Mouse (Mus musculus) layer of hippocampus, adult 11-12 months (tissue): ENCODE measurements around the gene Ism1.

Experiments
- DNase-seq: peaks from one replicate; pipeline ENCODE4 v3.0.0; 2022; ENCODE audit warnings: low spot score

The Ism1 gene

DNA sequence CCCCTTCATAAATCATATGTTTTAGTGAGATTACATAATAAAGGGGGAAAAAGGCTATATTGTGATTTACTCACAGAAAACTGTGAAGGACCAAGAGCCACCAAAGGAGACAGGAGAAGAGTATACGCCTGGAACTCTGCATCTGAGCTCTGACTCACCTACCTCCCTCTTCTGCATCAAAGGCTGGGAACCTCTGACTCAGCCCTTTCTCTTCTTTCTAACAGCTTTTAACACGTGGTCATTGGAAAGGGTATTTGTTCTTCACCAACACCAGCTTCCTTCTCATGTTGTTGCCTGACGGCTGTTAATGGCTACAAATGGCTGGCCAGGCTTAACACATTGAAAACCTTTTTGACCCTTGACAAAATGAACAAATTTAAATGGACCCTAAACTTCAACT is 36.2 kb downstream of the Ism1 start:
- no peak for DNase-seq

DNA sequence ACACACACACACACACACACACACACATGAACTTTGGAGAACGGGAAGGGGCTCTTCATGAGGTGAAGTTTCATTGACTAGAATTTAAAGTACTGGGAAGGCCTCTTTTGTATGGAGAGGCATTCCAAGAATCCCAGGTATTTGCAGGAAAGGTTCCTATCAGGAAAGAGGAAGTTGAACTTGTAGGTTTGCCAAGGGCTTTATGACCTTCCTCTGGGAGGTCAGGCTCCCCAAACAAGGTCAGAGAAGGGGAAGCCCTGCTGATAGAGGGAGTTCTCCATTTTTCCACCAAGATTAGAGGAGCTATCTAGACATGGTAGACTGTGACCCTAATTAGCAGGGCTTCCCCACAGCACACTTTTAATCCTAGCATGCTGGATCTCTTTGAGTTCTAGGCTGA is 39.8 kb downstream of the Ism1 start:
- no peak for DNase-seq

DNA sequence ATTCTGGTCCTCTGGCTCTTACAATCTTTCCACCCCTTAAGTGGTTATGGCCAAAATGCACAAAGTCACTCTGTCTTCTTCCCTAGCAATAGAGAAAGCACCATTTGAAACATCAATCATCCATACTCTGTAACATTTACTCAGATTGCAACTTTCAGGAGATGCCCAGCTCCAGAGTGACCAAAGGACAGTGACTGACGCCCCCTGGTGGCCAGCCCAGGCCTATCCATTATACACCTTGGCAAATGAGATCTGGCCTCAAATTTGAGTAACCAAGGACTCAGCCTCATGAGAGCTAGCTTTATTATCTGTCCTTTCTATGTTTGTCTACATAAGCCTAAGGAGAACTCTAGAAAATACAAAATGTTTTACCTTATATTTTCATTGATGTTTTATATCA is 44.7 kb downstream of the Ism1 start:
- DNase-seq: peak; percentile 53

DNA sequence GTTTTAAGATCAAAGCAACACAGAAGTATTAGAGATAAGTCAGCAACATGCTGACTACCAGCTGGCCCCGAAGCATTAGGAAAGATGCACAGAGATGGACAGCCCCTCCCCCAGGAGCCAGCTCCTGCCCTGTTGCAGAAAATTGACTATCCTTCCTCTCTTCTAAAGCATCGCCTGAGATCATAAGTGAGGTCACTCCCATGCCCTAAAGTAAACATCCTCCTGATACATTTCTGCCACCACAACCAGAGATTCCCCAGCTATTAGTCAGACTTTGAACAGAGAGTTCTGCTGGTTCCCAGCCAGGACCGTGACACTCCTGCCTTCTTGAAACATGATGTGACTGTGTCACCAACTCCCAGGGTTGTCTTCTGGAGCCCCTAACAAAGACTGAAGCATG is 45.3 kb downstream of the Ism1 start:
- no peak for DNase-seq

DNA sequence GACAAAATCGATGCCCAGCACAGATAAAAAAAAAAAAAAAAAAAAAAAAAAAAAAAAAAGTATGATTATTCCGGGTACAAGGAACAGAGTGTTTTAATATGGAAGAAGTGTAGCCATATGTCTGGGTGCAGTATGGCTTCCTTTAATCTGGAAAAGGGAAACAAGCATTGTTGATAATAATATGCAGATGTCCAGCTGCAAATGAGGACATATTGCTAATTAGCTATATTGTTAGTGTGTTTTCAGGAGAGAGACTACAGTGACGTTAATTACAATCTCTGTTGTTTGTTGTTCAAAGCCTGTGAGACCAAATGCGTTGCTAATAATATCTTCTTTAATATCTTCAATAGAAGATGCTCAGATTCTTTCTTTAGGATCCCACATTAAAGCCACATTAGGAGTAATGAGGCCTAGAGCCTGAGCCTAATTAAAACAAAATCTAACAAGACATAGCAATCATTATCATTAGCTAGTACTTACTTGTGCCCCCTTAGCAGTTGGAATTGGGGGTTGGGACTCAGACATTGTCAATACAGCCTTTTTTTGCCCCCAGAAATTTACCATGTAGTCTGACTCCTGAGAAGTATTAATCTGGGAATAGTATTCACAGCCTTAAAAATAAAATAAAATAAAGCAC is 46.3 kb downstream of the Ism1 start:
- no peak for DNase-seq

DNA sequence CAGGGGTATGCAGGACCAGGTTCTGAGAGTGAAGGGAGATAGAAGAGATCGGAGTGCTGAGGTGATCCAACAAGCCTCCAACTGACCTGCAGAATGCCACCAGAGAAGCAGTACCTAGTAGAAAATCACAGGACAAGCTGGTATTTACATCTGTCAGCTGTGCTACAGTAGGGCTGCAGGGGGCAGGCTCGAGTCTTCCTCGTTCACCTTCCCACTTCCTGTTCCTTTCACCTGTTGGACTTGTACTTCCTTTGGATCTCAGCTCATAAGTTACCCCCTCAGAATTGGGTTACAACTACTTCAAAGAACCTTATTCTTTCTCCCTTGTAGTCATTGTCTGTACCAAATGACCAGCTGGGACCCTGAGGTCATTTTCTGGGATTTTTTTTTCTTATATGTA is 47.4 kb downstream of the Ism1 start:
- DNase-seq: no peak

DNA sequence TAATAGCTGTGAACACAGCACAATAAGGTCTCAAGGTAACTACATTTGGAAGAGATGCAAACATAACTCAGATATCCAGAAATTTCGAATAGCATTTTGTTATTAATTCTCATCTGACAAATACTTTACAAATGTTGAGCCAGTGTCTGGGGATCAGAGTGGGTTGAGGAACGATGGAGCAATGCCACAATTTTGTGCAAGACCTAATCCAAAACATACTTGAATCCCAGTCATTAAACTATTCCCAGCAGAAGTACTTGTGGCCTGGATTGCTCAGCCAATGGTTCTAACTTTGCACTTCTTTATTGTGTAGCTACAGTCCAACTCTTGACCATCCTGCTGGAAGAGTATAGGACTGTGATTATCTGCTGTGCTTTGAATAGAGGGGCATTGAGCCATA is 50.1 kb downstream of the Ism1 start:
- DNase-seq: no peak

DNA sequence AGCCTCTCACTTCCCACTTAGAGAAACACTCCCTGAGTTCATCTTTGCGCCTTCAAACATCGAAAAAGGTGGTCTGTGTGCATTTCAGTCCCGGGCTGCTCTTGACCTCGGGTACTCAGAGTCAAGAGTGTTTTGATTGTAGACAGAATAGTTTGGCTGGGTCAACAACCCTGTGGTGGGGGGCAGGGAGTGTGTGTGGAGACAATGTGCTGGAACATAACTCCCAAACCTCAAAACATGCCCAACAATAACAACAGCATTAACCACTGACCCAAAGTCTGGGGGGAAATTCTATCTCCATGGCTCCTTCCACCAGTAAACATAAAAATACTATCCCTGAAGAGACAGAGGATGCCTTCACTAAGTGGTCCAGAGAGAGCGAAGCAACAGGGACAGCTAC is 51.4 kb downstream of the Ism1 start:
- no peak for DNase-seq

DNA sequence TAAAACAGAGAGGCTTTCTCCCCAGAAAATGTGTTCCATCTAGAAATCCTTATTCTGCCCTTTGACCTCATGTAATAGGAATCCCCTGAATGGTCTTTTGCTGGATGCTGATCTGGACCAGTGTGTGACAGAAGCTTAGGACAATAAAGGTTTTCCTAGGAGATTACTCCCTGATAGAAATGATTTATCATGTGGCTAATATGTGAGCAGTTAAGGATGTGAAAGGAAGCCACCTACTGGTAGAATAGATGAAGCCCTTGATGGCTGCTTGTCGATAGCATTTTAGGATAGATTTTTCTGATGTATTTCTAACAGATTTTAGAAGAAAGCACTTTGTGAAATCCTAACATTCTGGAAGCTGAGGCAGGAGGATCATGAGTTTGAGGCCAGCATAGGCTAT is 64.4 kb downstream of the Ism1 start:
- DNase-seq: no peak

DNA sequence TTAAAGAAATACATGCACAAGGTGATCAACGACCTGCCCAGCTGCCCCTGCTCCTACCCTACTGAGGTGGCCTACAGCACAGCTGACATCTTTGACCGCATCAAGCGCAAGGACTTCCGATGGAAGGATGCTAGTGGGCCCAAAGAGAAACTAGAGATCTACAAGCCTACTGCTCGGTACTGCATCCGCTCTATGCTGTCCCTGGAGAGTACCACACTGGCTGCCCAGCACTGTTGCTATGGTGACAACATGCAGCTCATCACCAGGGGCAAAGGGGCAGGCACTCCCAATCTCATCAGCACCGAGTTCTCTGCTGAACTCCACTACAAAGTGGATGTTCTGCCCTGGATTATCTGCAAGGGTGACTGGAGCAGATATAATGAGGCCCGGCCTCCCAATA is 79.0 kb downstream of the Ism1 start:
- no peak for DNase-seq

DNA sequence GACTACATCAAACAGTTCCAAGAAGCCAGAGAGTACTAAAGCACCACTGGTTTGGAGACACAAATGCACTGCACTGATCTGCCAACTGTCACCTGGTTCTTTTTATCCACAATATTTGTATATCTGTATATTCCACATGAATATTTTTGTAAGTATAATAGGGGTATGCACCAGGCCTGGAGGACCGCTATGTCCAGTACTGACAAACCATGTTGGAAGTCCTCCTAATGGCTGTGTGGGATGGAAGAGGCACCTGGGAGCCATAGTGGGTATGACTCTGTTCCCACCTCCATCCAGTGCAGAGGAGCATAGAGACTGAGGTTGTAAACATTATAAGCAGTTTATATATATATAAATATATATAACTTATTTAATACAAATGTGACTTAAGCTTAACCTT is 79.5 kb downstream of the Ism1 start:
- no peak for DNase-seq

DNA sequence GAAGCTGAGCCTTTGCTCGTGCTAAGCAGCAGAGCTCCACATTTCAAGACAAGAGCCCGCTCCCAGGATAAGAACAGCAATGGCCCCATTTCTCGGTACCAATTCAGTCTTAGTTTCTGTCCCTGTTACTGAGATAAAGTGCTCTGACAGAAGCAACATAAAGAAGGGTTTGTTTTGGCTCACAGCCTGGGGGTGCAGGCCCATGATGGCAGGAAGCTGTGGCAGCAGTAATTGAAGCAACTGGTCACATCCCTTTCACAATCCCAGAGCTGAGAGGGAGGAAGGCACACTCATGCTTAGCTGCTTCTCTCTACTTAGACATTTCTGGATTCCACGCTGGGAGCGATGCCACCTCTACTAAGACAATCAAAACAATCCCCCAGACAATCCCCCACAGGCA is 86.4 kb downstream of the Ism1 start:
- DNase-seq: no peak

DNA sequence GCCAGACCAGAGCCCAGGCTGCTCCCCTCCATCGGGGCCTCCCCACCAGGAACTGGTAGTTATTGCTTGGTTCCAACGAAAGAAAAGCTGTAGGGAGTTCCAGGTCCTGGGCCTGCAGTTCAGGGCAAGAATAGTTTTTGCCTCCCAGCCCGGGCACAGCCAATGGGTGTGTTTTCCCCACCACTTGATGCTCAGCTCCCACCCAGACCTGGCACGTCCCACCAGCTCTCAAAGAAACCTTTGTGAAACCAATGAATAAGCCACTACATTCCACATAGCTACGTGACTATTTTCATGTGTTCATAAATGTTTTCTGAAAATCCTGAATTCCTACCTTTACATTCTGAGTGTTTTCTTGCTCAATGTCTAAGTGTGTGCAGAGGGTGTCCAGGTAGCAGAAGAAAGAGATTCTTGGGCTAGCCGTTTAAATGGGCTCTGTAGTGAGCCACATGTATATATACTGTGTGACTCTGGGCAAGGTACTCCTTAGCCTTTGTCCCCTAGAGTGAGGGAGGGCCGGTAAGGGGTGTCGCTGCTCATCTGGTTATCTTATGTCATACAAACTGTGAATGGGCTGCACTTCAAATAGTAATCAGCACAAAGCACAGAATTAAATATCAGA is 97.1 kb downstream of the Ism1 start:
- no peak for DNase-seq

DNA sequence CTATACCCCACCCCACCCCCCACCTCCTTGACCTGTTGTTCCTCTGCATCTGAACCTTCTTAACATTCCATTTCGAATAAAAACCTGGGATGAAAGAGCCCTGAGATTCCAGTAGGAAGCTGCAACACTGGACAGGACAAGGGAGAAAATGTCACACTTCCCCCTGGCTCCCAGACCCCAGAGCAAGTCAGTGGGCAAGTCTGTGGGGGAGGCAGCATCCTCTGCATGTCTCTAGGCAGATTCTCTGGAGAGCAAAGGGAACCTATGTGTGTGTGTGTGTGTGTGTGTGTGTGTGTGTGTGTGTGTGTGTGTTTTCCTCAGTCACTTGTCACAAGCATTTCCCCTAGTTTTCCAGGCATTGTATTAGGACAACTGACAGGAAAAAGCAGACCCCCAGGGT is 98.7 kb downstream of the Ism1 start:
- no peak for DNase-seq

DNA sequence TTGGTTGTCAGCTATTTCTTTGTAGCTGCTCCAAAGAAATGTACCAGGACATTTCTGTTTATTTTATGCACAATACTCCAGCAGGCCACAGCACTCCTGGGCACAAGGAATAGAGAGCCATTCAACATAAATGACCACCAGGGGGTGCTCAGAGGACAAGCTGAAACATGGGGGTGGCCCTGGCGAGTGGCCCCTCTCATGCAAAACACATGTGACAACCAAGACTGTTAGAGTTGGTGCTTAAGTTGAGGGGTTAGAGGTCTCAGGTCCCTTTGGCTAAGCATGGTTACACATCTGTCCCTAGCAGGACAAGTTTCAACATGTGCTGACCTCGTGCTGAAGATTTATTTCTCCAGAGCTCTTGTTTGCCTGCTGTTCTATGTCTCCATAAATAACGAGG is 100.3 kb downstream of the Ism1 start:
- DNase-seq: peak; percentile 17

DNA sequence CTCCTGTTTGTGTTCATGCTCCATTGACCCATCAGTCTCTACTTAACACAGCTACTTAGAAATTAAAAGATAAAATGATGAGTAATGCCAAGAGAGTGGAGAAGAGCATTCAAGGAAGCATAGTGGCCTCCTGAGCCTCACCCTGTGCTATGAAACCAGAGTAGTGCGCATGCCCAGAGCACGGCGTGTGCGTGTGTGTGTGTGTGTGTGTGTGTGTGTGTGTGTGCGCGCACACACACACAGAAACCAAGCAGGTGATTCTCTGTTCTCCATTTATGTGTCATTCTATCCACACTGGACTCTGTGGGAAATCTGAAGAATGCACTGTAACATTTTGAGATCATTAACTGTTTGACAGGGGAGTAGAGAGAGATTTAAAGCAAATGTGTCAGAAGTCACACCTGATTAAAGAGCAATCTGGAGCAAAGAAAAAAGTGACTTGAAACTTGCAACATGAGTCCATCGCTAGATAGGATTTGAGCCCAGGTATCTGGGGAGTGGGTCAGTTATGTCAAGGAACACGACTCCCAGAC is 105.4 kb downstream of the Ism1 start:
- no peak for DNase-seq

DNA sequence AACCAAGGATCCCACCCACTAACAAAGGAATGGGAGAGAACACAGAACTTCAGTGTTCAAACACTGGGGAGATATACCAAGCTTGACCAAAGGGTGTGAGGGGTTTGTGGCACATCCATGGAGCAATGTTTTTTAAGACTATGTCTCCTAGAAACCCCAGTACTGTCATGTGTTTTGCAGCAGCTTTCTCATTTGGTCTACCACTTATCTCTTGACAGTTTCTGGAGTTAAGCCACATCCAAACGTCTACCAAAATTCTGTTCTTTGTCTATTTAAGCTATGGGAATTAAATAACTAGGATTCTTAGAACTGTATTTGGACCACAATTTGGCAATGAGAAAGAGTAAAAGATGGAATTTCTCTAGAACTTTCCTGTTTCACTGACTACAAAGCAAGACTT is 106.5 kb downstream of the Ism1 start:
- no peak for DNase-seq

DNA sequence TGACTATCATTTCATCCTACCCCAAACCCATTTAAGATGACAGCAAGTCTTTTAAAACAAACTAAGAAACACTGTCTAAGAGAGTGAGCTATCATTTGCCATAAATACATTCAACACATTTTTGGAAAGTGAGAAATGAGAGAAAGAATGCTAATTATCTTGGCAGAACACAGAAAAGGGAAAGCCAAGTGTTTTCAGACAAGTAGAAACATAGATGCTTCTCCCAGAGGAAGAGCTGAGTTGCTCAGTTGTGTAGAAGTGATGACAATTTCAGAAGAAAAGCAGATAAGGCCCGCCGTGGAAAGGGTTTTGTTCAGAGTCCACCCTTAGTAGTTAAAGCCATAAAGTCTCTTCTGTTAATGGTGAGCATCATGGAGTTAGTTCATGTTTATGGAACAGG is 107.0 kb downstream of the Ism1 start:
- DNase-seq: no peak

DNA sequence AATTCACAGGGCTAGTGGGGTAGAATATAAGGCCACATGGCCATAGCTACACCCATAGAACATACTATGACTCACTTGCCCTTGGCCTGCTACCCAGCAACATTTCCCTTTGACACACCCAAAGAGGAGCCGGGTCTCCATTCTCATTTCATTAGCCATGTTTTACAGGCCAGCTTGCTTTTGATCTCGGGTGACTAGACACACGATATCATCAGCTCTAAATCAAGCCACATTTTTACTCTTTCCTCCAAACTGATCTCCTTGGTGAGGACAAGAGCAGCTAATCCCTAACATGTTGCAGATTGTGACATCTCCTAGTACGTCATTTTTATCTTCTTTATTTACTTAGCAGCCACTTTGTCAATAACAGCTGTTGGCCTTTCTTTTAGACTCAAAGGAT is 110.7 kb downstream of the Ism1 start:
- DNase-seq: no peak

DNA sequence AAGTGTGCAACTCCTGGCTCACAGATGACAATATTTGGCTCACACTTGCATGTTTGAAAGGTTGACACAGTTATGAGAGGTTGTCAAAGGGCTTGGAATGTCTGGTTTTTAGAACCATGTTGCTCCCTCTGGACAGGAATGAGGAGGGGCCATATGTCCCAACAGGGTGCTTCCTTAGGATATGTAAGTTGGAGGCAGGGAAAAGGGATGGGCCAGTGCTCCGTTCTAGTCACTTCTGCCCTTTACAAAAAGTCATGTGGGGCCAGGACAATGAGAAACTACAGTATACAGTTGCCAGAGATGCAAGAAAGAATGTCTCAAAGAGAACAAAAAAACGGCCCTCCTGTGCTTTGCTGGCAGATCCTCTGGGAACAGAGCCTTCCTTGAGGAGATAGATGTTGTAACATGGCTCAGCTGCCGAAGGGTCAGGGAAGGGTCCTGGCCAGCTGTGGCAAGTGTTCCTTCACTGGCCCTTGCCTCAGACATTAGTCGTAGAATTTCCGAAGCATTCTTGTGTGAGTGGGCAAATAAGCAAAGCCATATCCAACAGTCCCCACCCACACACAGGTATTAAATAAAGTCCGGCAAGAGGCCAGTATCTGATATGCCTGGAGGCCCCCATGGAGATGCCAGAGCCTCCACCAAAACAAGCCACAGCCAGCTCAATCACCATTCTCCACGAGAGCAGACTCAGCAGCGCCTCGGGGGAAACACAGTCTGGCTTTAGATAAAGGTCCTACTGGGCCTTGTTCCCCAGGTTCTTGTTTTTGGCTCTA is 114.6 kb downstream of the Ism1 start:
- DNase-seq: no peak

DNA sequence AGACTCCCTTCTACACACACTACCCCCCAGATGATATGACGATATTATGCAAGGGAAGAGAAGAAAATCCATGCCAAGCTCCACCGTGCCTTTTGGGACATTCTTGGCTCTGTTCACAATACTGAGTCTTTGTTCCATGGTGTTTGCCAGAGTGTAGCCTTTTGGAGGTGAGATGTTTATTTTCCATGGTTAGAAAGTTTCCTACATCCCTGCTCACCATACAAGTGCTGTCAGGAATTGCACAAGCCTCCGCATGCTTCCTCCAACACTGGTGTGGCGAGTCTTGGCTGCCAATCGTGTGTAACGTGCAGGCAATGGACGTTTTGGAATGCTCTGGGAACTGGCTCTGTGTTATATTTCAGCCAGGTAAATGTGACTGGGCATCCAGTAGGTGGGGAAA is 126.1 kb downstream of the Ism1 start:
- DNase-seq: no peak

DNA sequence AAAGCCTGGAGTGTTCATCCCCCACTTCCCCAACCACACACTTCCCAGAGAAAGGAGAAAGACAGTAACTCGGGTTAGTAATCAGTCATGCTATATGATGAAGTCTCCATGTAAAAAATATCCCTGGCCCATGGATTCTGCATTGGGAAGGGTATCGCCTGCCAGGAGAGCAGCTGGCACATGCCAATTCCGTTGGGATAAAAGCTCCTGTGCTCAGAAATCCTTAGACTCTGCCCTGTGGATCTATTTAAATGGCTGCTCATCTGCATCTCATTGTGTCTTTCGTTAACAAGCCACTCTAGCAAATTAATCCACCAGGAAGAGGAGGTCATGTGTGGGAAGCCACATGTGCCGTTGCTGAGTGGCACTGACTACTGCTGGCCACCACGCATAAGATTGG is 129.9 kb downstream of the Ism1 start:
- DNase-seq: no peak
